Mouse (Mus musculus) cerebellum, adult 2 months (tissue): ENCODE data around the gene Cisd2. TPM values are rescaled to one million over a fixed set of nuclear protein-coding genes. Genes with fewer than 3 reads are reported as not detected.

Experiments
- DNase-seq, 2 experiments: peaks; one replicate each; pipeline ENCODE4 v3.0.0; 2021
- H3K27ac ChIP-seq: fragments of 200-500 bp; 2 replicates; pipeline ENCODE4 v1.5.1; 2012; ENCODE audit warnings: low read length, control low read depth, inconsistent platforms; ENCODE audit not compliant: insufficient read depth
- H3K27me3 ChIP-seq: fragments of 200-500 bp; 2 replicates; pipeline ENCODE4 v1.6.1; 2012; ENCODE audit warnings: inconsistent platforms, mild to moderate bottlenecking, low read length, moderate library complexity; ENCODE audit not compliant: control insufficient read depth, insufficient read depth
- H3K4me1 ChIP-seq: fragments of 200-500 bp; 2 replicates; pipeline ENCODE4 v1.6.1; 2011; ENCODE audit warnings: low read length; ENCODE audit not compliant: control insufficient read depth, insufficient read depth
- H3K4me3 ChIP-seq: fragments of 200-500 bp; replicated peaks from 2 replicates; pipeline ENCODE3; 2011; ENCODE audit warnings: mild to moderate bottlenecking, low read depth, low read length, control low read depth; ENCODE audit not compliant: insufficient read depth
- CTCF ChIP-seq: fragments of 200-500 bp; IDR thresholded peaks from 2 replicates; pipeline ENCODE4 v1.5.1; 2011; ENCODE audit warnings: low read depth, mild to moderate bottlenecking, control low read depth, low read length, moderate library complexity, borderline replicate concordance; ENCODE audit not compliant: insufficient read depth
- POLR2A ChIP-seq: fragments of 200-500 bp; IDR thresholded peaks from 2 replicates; pipeline ENCODE4 v1.6.1; 2011; ENCODE audit warnings: low read length, control low read depth, borderline replicate concordance; ENCODE audit not compliant: insufficient read depth
- WGBS: fragments of 180-500 bp; shearing (Covaris S2); methylation state at CpG from one replicate; pipeline ENCODE4 v1.1.7; 2018; 5-methylcytosine and 5-hydroxymethylcytosine counted together
- polyA plus RNA-seq: library from polyadenylated mRNA; depleted of rRNA; stranded (reverse); fragments of >200 nt; gene quantifications from 2 replicates; pipeline ENCODE4 v1.2.3, GENCODE M21; 2012

Cisd2 gene
- polyA plus RNA-seq, 1 experiment: 51.3 TPM

GRCm38 (mm10) chr3:135422232-135422855, 1.4 kb downstream of the Cisd2 start:
- Histone ChIP-seq H3K27me3 (no peaks in the 10 kb centered on the region), H3K4me1 (no peaks in the 10 kb centered on the region; the same call in 1 of the 2 replicates), H3K4me3 (peak overlapping the region; percentile 78), H3K27ac (peak overlapping the region; percentile 26)
- TF ChIP-seq POLR2A: no peak
- TF ChIP-seq CTCF: no peak
- WGBS: 11% methylated on average over 8 of the region's 8 CpGs
- no peak for DNase-seq

GRCm38 (mm10) chr3:135421310-135421594, 2.5 kb downstream of the Cisd2 start:
- H3K27ac ChIP-seq: no peak overlapping the region
- TF ChIP-seq CTCF (no peak), POLR2A (no peak)
- no peak for DNase-seq
- H3K4me3 ChIP-seq: no peak overlapping the region
- no peaks in the 10 kb centered on the region for H3K27me3 ChIP-seq
- H3K4me1 ChIP-seq: peaks cover 2% of the 10 kb centered on the region; the same call in 1 of the 2 replicates

- Histone ChIP-seq H3K27me3 (no peaks in the 10 kb centered on the region), H3K27ac (no peak overlapping the region), H3K4me3 (no peak overlapping the region), H3K4me1 (peaks cover 2% of the 10 kb centered on the region; the same call in 1 of the 2 replicates)
- no peak for DNase-seq
- TF ChIP-seq CTCF (no peak), POLR2A (no peak)
- whole genome bisulfite sequencing: 88% methylated on average over 9 of the region's 9 CpGs
Observed at GRCm38 (mm10) chr3:135420542-135421309, 3.0 kb downstream of the Cisd2 start.

- peaks cover 5% of the 10 kb centered on the region for H3K4me1 ChIP-seq
- no peak for TF ChIP-seq POLR2A
- TF ChIP-seq CTCF: no peak
- no peak overlapping the region for H3K27ac ChIP-seq
- 88% methylated on average over 3 of the region's 3 CpGs for WGBS
- no peak overlapping the region for H3K4me3 ChIP-seq
- no peaks in the 10 kb centered on the region for H3K27me3 ChIP-seq
- DNase-seq: no peak
Observed at GRCm38 (mm10) chr3:135417799-135418198, 5.9 kb downstream of the Cisd2 start.

GRCm38 (mm10) chr3:135417245-135417644, 6.5 kb downstream of the Cisd2 start:
- 91% methylated on average over 3 of the region's 3 CpGs for WGBS

GRCm38 (mm10) chr3:135411824-135412223, 11.9 kb downstream of the Cisd2 start:
- peaks cover 5% of the 10 kb centered on the region for H3K4me1 ChIP-seq
- TF ChIP-seq CTCF (no peak), POLR2A (no peak)
- H3K4me3 ChIP-seq: no peak overlapping the region
- H3K27me3 ChIP-seq: no peaks in the 10 kb centered on the region
- DNase-seq: no peak
- WGBS: 57% methylated on average over 9 of the region's 9 CpGs
- H3K27ac ChIP-seq: no peak overlapping the region

More at GRCm38 (mm10) chr3:135417245-135417644, 6.5 kb downstream of the Cisd2 start:
- no peak overlapping the region for H3K4me3 ChIP-seq
- TF ChIP-seq CTCF: no peak
- no peak for TF ChIP-seq POLR2A
- DNase-seq: no peak
- no peak overlapping the region for H3K27ac ChIP-seq
- no peaks in the 10 kb centered on the region for H3K27me3 ChIP-seq
- H3K4me1 ChIP-seq: peaks cover 5% of the 10 kb centered on the region

GRCm38 (mm10) chr3:135411056-135411455, 12.7 kb downstream of the Cisd2 start:
- H3K27ac ChIP-seq: no peak overlapping the region
- H3K4me1 ChIP-seq: peaks cover 3% of the 10 kb centered on the region
- no peaks in the 10 kb centered on the region for H3K27me3 ChIP-seq
- WGBS: 91% methylated on average over 12 of the region's 12 CpGs
- TF ChIP-seq POLR2A (no peak), CTCF (no peak)
- no peak overlapping the region for H3K4me3 ChIP-seq
- DNase-seq: no peak

GRCm38 (mm10) chr3:135409219-135409618, 14.5 kb downstream of the Cisd2 start:
- no peak for TF ChIP-seq POLR2A
- DNase-seq: no peak
- Histone ChIP-seq H3K27ac (no peak overlapping the region), H3K4me1 (peaks cover 3% of the 10 kb centered on the region), H3K27me3 (no peaks in the 10 kb centered on the region), H3K4me3 (no peak overlapping the region)
- WGBS: 96% methylated on average over 5 of the region's 5 CpGs
